Mouse (Mus musculus) activated CD4-positive, CD25-positive, alpha-beta regulatory T cell, adult 4 months (primary cell): ENCODE results near the gene Nr1h4. TPM values are rescaled to one million over a fixed set of nuclear protein-coding genes. Genes with fewer than 3 reads are reported as not detected.
"Not testable (repeated sequence)": the region's sequence is repeated elsewhere in the genome, so short reads cannot be mapped to it uniquely, and the experiment has no call there.

ENCODE experiments used
- ATAC-seq: one replicate; pipeline ENCODE4 v1.8.0; 2017
- polyA plus RNA-seq, 2 experiments: library from polyadenylated mRNA; unstranded; fragments of 100-300 nt; shearing (Covaris generic); gene quantifications; one replicate each; pipeline ENCODE4 v1.2.1; 2017

Nr1h4 gene
- not detected for polyA plus RNA-seq

- ATAC-seq: no peak
These were observed at the start of gene Nr1h4 for GRCm38 (mm10) chr10:89532929-89533727. Gene Nr1h4 (minus strand): TSS chr10:89533585.

GRCm38 (mm10) chr10:89578801-89579200 lies 45.4 kb upstream of the Nr1h4 start:
- no peak for ATAC-seq

GRCm38 (mm10) chr10:89577666-89578065 lies 44.3 kb upstream of the Nr1h4 start:
- ATAC-seq: no peak

GRCm38 (mm10) chr10:89573421-89573820 lies 40.0 kb upstream of the Nr1h4 start:
- no peak for ATAC-seq

GRCm38 (mm10) chr10:89572946-89573345 lies 39.6 kb upstream of the Nr1h4 start:
- no peak for ATAC-seq

- no peak for ATAC-seq
These were observed 34.0 kb upstream of the Nr1h4 start for GRCm38 (mm10) chr10:89567391-89567790.

- ATAC-seq: no peak
These were observed 32.1 kb upstream of the Nr1h4 start for GRCm38 (mm10) chr10:89565301-89566022.

GRCm38 (mm10) chr10:89562113-89562512 lies 28.7 kb upstream of the Nr1h4 start:
- ATAC-seq: no peak

- no peak for ATAC-seq
These were observed 26.0 kb upstream of the Nr1h4 start for GRCm38 (mm10) chr10:89559351-89559750.

- ATAC-seq: not testable (repeated sequence)
These were observed 21.5 kb upstream of the Nr1h4 start for GRCm38 (mm10) chr10:89554885-89555284.

- ATAC-seq: not testable (repeated sequence)
These were observed 20.5 kb upstream of the Nr1h4 start for GRCm38 (mm10) chr10:89553855-89554254.

- ATAC-seq: no peak
These were observed 19.6 kb upstream of the Nr1h4 start for GRCm38 (mm10) chr10:89553015-89553414.

GRCm38 (mm10) chr10:89551657-89552056 lies 18.3 kb upstream of the Nr1h4 start:
- no peak for ATAC-seq

- no peak for ATAC-seq
These were observed 14.6 kb upstream of the Nr1h4 start for GRCm38 (mm10) chr10:89548028-89548427.

- no peak for ATAC-seq
These were observed 13.6 kb upstream of the Nr1h4 start for GRCm38 (mm10) chr10:89546989-89547388.

- no peak for ATAC-seq
These were observed 10.5 kb upstream of the Nr1h4 start for GRCm38 (mm10) chr10:89543867-89544266.

GRCm38 (mm10) chr10:89542321-89542720 lies 8.9 kb upstream of the Nr1h4 start:
- ATAC-seq: no peak

- ATAC-seq: no peak
These were observed 934 bp downstream of the Nr1h4 start for GRCm38 (mm10) chr10:89532451-89532850.

- ATAC-seq: no peak
These were observed 1.4 kb downstream of the Nr1h4 start for GRCm38 (mm10) chr10:89531976-89532375.

GRCm38 (mm10) chr10:89531194-89531634 lies 2.2 kb downstream of the Nr1h4 start:
- no peak for ATAC-seq

- ATAC-seq: no peak
These were observed 6.3 kb downstream of the Nr1h4 start for GRCm38 (mm10) chr10:89527054-89527453.

- ATAC-seq: no peak
These were observed 7.6 kb downstream of the Nr1h4 start for GRCm38 (mm10) chr10:89525823-89526222.

- no peak for ATAC-seq
These were observed 10.9 kb downstream of the Nr1h4 start for GRCm38 (mm10) chr10:89522481-89522880.
